Mouse (Mus musculus) ES-E14 (cell line): ENCODE results near the gene H1foo. TPM values are rescaled to one million over a fixed set of nuclear protein-coding genes. Genes with fewer than 3 reads are reported as not detected.
A peak's percentile ranks its signal among the peaks of the same experiment; 100 is the strongest.

Experiments
- DNase-seq: peaks from one replicate; pipeline ENCODE4 v3.0.0-alpha.2; 2013; ENCODE audit warnings: low read depth, low spot score
- H3K27ac ChIP-seq: 2 replicates; pipeline ENCODE4 v1.5.1; 2012; ENCODE audit warnings: low read depth, mild to moderate bottlenecking, low read length, moderate library complexity, mixed read lengths; ENCODE audit not compliant: poor library complexity, insufficient read depth, severe bottlenecking
- H3K36me3 ChIP-seq: 2 replicates; pipeline ENCODE4 v1.6.1; 2012; ENCODE audit warnings: mild to moderate bottlenecking, low read length, moderate library complexity, mixed read lengths; ENCODE audit not compliant: control insufficient read depth, poor library complexity, insufficient read depth, severe bottlenecking
- H3K4me1 ChIP-seq, 2 experiments: fragments of 150-350 bp in 1 of 2; sonication (generic) in 1 of 2; 2 replicates each; pipeline ENCODE4 v1.6.1; 2012; ENCODE audit warnings: low read length in 2 of 2, mild to moderate bottlenecking in 1 of 2, mixed read lengths in 1 of 2; ENCODE audit not compliant: control insufficient read depth in 2 of 2, insufficient read depth in 2 of 2, poor library complexity in 1 of 2
- H3K4me3 ChIP-seq, 2 experiments: fragments of 150-350 bp in 1 of 2; sonication (generic) in 1 of 2; 2 replicates each; pipeline ENCODE4 v1.5.1; 2012; ENCODE audit warnings: low read length in 2 of 2, low read depth in 1 of 2, mild to moderate bottlenecking in 1 of 2, mixed read lengths in 1 of 2; ENCODE audit not compliant: insufficient read depth in 1 of 2, poor library complexity in 1 of 2, severe bottlenecking in 1 of 2
- H3K9ac ChIP-seq: 2 replicates; pipeline ENCODE4 v1.6.1; 2012; ENCODE audit warnings: low read depth, mild to moderate bottlenecking, low read length, mixed read lengths; ENCODE audit not compliant: poor library complexity, insufficient read depth, severe bottlenecking
- H3K9me3 ChIP-seq: fragments of 150-350 bp; sonication (generic); 2 replicates; pipeline ENCODE4 v1.6.1; 2012; ENCODE audit warnings: low read depth, mild to moderate bottlenecking, low read length; ENCODE audit not compliant: control insufficient read depth, insufficient read depth
- CHD2 ChIP-seq: IDR thresholded peaks from 2 replicates; pipeline ENCODE4 v1.6.1; 2014; ENCODE audit warnings: mild to moderate bottlenecking, low read depth, low read length, inconsistent platforms
- HCFC1 ChIP-seq: IDR thresholded peaks from 2 replicates; pipeline ENCODE4 v1.6.1; 2012; ENCODE audit warnings: low read length, inconsistent platforms, borderline replicate concordance; ENCODE audit not compliant: insufficient read depth
- MAFK ChIP-seq: IDR thresholded peaks from 2 replicates; pipeline ENCODE4 v1.6.1; 2014; ENCODE audit warnings: mild to moderate bottlenecking, low read depth, low read length, inconsistent platforms; ENCODE audit not compliant: insufficient read depth
- ZC3H11A ChIP-seq: IDR thresholded peaks from 2 replicates; pipeline ENCODE4 v1.6.1; 2012; ENCODE audit warnings: low read depth, mild to moderate bottlenecking, inconsistent platforms, low read length, borderline replicate concordance
- ZNF384 ChIP-seq: IDR thresholded peaks from 2 replicates; pipeline ENCODE4 v1.6.1; 2012; ENCODE audit warnings: low read depth, low read length, inconsistent platforms
- in situ Hi-C, 2 experiments: fragments of 600-800 bp; cut with MboI; formaldehyde crosslinking; loops; one replicate each; pipeline ENCODE4 v1.15.1; 2025; ENCODE audit warnings: low sequenced_read_pairs in 2 of 2, inconsistent platforms in 1 of 2; ENCODE audit not compliant: unreplicated experiment in 2 of 2
- total RNA-seq: library from RNA; depleted of rRNA; stranded (reverse); fragments of 300-350 nt; gene quantifications from 2 replicates; pipeline ENCODE4 v1.2.3, GENCODE M21; 2012

The H1foo gene
- total RNA-seq, 1 experiment, result not detected

DNA sequence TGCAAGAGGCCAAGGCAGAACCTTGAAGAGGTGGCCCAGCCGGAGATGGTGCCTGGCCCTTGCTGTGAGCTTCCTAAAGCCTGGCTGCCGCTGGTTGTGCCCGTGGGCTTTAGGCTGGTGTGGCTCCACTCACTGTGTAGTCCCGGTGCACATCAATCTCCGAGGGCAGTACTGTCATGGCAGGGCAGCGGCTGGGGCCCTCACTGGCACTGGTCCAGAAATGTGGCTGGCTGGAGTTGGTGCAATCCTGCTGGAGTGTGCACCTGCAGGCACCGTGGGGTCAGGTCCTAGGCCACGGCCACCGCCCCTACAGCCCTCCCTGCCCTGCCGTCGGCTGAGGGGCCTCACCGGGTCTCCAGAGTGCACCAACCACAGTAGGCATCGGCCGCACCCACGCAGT, 33.1 kb downstream of the H1foo start:
- H3K4me1 ChIP-seq, result no peaks in the 10 kb centered on the region
- DNase-seq, result no peak
- H3K9me3 ChIP-seq, result no peaks in the 10 kb centered on the region
- H3K27ac ChIP-seq, result no peak overlapping the region
- in situ Hi-C loops, result no loop called here
- H3K9ac ChIP-seq, result no peak overlapping the region
- no peak for TF ChIP-seq ZC3H11A
- TF ChIP-seq CHD2, result no peak
- no peak for TF ChIP-seq HCFC1
- TF ChIP-seq ZNF384, result no peak
- no peak for TF ChIP-seq MAFK
- H3K36me3 ChIP-seq, result no peaks in the 10 kb centered on the region
- no peak overlapping the region for H3K4me3 ChIP-seq

DNA sequence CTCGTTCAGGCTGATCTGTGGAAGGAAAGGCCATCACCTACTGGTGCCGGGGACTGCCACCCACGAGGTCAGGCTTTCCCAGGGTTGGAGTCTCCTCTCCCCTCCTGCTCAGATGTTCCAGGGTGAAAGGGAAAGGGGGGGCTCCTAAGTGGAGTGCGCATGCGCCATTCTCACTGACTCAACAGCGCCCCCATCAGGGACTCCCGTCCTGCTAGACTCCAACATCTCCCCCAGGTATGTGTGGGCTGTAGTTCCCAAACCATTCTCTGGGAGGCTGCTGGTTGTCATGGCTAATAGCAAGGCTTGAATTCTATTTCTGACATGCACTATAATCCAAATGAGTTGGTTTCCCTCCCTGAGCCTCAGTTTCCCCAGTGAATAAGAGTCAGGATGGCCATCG, 33.9 kb downstream of the H1foo start:
- TF ChIP-seq HCFC1 (no peak), ZC3H11A (no peak), CHD2 (no peak), MAFK (no peak), ZNF384 (no peak)
- in situ Hi-C loops, result no loop called here
- H3K4me1 ChIP-seq, result no peaks in the 10 kb centered on the region

DNA sequence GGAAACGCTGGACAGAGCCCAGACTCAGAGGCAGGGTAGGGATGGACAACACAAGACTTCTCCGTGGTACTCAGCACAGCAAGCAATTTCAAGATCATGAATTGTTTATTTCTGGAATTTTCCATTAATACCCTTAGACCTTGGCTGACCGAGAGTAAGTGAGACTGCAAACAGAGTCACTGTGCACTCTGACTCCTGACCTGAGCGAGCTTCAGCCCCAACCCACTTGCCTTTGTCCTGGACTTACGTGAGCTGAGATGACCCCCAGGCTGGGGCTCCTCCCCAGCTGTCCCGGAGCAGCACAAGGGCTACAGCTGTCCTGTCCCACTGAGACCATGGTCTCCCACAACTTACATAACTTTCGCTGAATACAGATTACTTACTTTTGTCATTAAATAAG, 38.2 kb downstream of the H1foo start:
- DNase-seq, result no peak
- H3K9ac ChIP-seq, result no peak overlapping the region
- H3K4me3 ChIP-seq, result no peak overlapping the region
- no peaks in the 10 kb centered on the region for H3K4me1 ChIP-seq
- H3K27ac ChIP-seq, result no peak overlapping the region
- H3K9me3 ChIP-seq, result no peaks in the 10 kb centered on the region
- in situ Hi-C loops, result no loop called here
- H3K36me3 ChIP-seq, result no peaks in the 10 kb centered on the region
- TF ChIP-seq HCFC1 (no peak), ZNF384 (no peak), ZC3H11A (no peak), MAFK (no peak), CHD2 (no peak)

More for the DNA sequence above, 33.9 kb downstream of the H1foo start:
- DNase-seq, result peak; percentile 19
- Histone ChIP-seq H3K4me3 (no peak overlapping the region), H3K9ac (no peak overlapping the region), H3K36me3 (no peaks in the 10 kb centered on the region), H3K9me3 (no peaks in the 10 kb centered on the region), H3K27ac (no peak overlapping the region)

DNA sequence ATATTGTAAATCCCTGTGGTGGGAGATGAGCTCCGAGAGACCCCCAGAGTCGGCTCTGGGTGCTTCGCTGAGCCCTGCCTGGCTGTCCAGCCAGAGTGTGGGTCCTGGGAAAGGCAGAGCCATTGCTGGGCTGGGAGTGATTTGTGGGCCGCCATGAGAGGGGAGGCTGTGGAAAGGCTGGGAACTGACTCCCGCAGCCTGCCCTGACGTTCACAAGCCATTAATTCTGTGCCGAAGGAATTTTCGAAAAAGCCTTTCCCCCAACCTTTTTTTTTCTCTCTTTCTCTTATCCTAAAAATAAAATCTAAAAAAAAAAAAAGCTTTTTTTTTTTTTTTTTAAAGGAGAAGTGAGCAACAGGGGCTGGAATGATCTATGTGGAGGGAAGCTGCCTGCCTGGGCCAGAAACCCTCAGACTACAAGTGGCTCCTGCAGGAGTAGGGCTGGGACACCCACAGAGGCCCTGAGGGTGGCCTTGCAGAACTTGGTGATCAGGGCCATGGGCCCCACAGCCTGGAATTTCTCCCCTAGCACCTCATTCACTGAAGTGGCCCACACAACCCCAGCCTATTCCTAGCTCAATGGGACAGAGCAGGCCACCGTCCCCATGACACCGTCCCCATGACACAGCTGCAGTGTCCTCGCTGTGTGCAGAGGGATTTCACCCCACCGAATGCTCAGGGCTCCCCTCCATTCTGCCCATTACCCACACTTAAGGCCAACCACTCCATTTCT, 38.7 kb downstream of the H1foo start:
- no peak overlapping the region for H3K27ac ChIP-seq
- no peaks in the 10 kb centered on the region for H3K9me3 ChIP-seq
- in situ Hi-C loops, result no loop called here
- H3K4me3 ChIP-seq, result no peak overlapping the region
- TF ChIP-seq CHD2, result no peak
- peak; percentile 37; the same call in 1 of the 2 replicates for TF ChIP-seq ZNF384
- H3K36me3 ChIP-seq, result no peaks in the 10 kb centered on the region
- no peak overlapping the region for H3K9ac ChIP-seq
- no peaks in the 10 kb centered on the region for H3K4me1 ChIP-seq
- no peak for DNase-seq

DNA sequence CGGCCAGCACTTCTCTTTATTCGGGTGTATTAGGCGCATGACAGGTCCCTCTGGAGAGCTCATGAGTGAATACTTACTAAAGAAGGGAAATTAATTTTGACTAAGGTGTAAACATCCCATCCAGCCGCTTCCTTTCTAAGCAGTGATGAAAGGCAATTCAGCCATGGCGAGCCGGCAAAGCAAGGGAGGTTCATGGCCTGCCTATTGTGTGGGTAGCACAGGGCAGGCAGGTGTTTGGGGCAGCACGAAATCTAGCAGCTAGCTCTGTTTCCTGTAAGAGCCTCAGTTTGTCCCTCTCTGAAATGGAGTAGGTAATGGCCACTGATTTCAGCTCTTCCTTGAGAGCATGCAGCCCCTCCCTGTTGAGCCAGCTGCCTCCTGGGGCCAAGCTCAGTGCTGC, 39.8 kb downstream of the H1foo start:
- H3K4me1 ChIP-seq, result no peaks in the 10 kb centered on the region
- in situ Hi-C loops, result no loop called here
- H3K4me3 ChIP-seq, result no peak overlapping the region
- TF ChIP-seq ZNF384 (no peak), ZC3H11A (no peak), HCFC1 (no peak), MAFK (no peak), CHD2 (no peak)
- H3K27ac ChIP-seq, result no peak overlapping the region
- H3K9ac ChIP-seq, result no peak overlapping the region
- no peaks in the 10 kb centered on the region for H3K36me3 ChIP-seq
- DNase-seq, result no peak
- H3K9me3 ChIP-seq, result no peaks in the 10 kb centered on the region
